Mouse (Mus musculus): Measurements from ENCODE around the gene Zfp955b.
"Not testable (repeated sequence)": the region's sequence is repeated elsewhere in the genome, so short reads cannot be mapped to it uniquely, and the experiment has no call there.

Zfp955b gene

DNA sequence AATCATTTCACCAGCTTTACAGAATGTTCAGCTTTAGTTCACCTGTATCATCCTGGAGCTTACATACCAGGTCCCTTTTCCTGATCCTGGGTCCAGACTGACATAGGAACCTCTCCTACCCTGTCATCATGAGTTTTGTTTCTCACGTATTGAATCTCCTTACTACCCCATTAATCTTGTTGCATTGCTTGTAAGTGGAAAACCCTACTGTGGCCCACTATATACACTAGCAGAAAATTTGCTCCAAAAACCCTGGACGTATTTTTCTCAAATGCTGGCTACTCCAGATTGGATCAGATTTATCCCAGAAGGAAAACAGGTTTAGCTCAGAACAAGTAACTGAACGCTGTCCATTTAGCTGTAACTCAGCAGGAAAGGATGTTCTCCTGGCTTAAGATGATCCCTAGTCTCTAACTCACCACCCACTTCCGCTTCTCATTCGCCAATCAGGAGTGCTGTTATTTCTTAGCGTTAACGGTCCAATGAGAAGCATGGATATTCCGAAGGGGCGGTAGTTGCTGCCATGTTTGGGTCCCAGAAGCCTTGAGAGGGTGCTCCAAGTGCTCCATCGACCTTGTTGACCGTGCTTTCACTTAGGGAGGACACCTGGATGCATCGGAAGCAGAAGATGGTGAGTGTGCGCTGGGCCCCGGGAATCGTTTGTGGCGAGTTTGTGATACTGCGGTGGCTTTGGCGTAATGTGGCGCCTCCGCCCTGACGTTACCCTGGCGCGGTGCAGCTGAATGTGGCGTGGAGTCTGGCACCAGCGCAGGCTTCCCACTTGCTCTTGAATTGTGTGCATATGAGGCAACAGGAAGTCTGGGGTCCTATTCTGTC, at the start of gene Zfp955b:
Gene Zfp955b, plus strand, starts transcription at position 506 of the 837 bp plus-strand sequence.
- DNase-seq (ENCODE audit: low spot score in 2 of 2) = not testable (repeated sequence)

GRCm38 (mm10) chr17:33254530-33255318, 34.6 kb upstream of the Zfp955b start, which contains the start of gene Zfp955a:
Zfp955a (minus strand) TSS chr17:33255145.
- DNase-seq (ENCODE audit: low spot score in 2 of 2) = not testable (repeated sequence)

DNA sequence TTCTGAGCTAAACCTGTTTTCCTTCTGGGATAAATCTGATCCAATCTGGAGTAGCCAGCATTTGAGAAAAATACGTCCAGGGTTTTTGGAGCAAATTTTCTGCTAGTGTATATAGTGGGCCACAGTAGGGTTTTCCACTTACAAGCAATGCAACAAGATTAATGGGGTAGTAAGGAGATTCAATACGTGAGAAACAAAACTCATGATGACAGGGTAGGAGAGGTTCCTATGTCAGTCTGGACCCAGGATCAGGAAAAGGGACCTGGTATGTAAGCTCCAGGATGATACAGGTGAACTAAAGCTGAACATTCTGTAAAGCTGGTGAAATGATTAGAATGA, 34.1 kb upstream of the Zfp955b start:
- DNase-seq (ENCODE audit: low spot score in 2 of 2) = not testable (repeated sequence)

DNA sequence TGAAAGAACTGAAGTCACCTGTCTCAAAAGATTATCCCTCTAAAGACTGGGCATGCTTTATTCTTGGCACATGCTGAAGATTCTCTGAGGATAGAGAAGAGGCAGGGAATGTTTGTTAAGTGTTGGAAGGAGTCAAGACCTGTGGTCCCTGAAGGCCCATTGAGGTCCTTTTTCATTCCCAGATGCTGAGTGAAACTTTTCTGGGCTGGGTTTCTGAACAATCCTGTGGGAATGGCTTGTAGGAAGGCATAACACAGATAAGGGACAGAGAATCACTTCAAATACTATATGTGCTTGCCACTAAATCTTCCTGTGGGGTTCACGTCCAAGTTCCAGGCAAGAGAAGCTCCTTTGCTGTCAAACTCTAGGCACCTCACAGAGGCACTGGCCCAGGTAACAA, 25.0 kb upstream of the Zfp955b start, which contains the start of gene Olfr63:
Gene Olfr63, plus strand, starts transcription at position 301 of the 400 bp plus-strand sequence.
- DNase-seq (ENCODE audit: low spot score in 2 of 2) = no peak

DNA sequence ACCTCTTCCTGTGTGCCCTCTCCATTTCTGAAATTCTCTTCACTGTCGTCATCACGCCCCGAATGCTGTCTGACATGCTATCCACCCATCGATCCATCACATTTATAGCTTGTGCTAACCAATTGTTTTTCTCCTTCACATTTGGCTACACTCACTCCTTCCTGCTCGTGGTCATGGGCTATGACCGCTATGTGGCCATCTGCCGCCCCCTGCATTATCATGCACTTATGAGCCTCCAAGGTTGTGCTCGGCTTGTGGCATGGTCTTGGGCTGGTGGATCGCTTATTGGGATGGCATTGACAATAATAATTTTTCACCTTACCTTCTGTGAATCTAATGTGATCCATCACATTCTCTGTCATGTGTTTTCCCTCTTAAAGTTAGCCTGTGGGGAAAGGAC, 20.4 kb upstream of the Zfp955b start:
- no peak for DNase-seq (ENCODE audit: low spot score in 2 of 2)

- DNase-seq (ENCODE audit: low spot score in 2 of 2) = not testable (repeated sequence)
Measured at GRCm38 (mm10) chr17:33289876-33290149, 469 bp downstream of the Zfp955b start.

DNA sequence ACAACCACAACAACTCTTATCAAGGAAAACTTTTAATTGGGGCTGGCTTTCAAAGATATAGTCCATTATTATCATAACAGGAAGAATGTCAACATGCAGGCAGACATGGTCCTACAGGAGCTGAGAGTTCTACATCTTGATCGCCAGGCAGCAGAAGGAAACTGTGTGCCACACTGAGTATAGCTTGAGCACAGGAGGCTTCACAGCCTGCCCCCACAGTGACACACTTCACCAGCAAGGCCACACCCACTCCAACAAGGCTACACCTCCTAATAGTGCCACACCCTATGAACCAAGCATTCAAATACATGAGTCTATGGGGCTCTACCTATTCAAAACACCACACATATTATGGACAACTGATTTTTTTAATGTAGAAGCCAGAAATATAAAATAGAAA, 63.6 kb downstream of the Zfp955b start:
- DNase-seq (ENCODE audit: low spot score in 2 of 2) = no peak

All from spleen, postnatal 10 days (tissue).